Mouse (Mus musculus) R1 (cell line): ENCODE measurements around the gene BC107364.
"Not testable (repeated sequence)": the region's sequence is repeated elsewhere in the genome, so short reads cannot be mapped to it uniquely, and the experiment has no call there.

Experiments used
- DNase-seq: peaks from one replicate; pipeline ENCODE4 v3.0.0-alpha.2; 2018; ENCODE audit warnings: low read depth, low spot score

The BC107364 gene

DNA sequence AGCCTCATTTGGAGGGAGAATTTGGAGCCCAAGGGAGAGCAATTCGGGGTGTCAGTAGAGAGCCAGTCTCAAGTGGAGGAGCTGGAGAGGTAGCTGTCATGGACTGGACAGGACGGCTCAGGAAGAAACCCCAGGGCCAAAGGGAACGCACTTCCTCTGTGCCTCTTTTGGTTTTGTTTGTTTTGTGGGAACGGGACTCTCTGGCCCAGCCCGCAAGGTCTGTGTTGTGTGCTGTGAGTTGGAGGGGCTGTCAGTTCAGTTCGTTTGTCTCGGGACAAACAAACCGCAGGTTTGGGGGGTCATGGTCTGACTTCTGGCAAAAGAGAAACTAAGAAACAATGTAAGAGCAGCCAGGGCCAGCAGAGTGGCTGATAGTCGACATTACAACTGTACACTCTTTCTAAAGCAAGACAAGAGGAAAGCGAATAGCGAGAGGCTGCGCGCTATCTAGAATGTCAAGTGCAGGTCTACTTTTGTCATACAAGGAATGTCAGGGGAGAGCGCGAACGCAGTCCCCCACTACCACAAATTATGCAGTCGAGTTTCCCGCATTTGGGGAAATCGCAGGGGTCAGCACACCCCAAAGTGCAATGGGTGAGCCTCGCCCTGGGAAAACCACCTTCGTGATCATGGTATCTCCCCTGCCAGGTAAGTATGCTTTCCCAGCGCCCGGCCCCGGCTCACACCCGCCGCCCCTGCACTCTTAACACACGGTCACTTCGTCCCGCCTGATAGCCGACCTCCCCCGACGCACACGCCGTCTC, 34.1 kb upstream of the BC107364 start:
- DNase-seq: not testable (repeated sequence)

DNA sequence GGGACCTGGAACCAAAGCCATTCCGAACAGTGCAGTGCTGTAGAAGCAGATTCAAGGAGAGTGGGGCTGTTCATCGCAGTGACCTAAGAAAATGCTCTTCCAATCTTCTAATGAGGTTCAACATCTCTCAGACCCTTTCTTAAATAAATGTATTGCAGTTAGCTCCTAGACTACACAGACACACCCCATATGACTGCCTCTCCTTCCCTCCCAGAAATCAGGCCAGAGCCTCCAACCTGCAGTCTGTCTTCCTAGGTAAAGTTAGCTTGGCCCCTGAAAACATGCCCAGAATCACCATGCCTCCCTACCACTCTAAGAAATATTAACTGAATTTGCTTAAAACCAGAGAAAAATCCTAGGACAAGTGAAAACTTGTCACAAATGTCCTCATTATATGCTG, 33.3 kb upstream of the BC107364 start:
- no peak for DNase-seq

DNA sequence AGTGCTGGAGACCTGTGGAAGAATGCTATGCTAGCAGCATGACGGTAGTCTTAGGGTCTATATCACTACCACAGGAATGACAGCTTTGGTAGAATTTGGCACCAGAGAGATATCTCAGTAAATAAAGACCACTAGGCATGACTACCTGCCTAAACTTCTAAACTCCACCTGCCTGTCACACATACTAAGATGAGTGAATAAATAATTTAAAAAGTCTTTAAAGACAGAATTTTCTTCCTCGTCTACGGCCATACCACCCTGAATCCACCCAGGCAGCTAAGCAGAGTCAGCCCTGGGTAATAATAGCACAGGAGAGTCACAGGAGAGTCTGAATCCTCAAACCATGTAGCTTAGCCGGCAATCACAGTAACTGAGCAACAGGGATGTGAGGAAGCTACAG, 32.8 kb upstream of the BC107364 start:
- no peak for DNase-seq

DNA sequence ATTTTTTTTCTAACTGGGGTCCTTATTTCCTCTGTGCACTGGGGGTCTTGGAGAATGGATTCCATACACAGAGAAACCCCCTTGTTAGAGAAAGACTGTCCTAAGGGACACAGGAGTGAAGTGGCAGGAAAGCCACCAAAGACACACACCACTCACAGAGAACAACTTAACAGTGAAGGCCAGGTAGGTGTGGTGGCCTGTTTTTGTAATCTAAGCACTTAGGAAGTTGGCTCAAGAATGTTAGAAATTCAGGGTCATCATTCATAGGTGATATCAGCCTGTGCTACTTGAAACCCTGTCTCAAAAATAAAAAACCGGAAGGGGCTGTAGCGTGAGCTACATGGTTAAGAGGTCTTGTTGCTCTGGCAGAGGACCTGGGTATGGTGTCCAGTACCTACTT, 31.8 kb upstream of the BC107364 start:
- DNase-seq: no peak

DNA sequence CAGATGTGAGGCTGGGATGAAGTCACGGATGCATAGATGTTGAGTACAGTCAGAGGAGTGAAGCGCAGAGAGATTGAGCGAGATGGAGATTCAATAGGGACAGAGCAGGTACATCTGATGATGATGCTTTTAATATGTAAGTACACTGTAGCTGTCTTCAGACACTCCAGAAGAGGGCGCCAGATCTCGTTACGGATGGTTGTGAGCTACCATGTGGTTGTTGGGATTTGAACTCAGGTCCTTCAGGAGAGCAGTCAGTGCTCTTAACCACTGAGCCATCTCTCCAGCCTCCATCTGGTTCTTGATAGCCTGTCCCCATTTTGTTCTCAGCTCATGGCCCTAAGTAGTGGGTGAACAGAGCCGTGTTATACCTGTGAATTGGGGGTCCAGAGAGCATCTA, 30.9 kb upstream of the BC107364 start:
- peak; percentile 55 for DNase-seq

DNA sequence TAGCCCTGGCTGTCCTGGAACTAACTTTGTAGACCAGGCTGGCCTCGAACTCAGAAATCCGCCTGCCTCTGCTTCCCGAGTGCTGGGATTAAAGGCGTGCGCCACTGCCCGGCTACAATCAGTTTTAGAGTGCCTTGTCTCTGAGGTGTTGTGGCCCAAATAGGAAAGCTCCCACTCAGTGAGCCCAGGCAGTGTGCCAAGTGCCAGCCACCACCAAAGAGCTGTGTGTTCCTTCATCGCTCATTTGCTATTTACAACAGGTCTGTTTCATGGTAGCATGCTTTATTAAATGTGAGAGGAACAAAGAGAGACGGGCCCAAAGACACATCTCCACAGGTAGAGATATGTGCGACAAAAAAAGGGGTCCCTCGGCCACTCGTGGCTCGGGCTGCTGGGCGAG, 30.3 kb upstream of the BC107364 start:
- DNase-seq: no peak

DNA sequence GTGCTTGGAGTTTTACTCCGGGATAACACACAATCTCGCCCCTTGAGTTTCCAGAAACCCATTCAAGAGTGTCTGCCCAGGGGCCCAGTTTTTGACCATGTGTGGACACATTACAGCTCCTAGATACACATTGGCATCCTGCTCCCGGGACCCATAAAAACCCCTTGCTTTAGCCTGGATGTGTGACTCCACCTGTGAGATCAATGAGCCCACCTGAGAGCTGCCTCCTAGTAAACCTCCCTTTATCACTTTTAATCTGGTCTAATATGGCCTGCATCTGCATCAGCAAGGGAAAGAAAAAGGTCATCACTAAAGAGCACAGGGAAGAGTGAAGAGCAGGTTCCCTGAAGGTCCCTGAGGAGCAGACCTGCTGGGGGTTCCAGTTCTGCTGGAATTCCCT, 29.8 kb upstream of the BC107364 start:
- DNase-seq: no peak

DNA sequence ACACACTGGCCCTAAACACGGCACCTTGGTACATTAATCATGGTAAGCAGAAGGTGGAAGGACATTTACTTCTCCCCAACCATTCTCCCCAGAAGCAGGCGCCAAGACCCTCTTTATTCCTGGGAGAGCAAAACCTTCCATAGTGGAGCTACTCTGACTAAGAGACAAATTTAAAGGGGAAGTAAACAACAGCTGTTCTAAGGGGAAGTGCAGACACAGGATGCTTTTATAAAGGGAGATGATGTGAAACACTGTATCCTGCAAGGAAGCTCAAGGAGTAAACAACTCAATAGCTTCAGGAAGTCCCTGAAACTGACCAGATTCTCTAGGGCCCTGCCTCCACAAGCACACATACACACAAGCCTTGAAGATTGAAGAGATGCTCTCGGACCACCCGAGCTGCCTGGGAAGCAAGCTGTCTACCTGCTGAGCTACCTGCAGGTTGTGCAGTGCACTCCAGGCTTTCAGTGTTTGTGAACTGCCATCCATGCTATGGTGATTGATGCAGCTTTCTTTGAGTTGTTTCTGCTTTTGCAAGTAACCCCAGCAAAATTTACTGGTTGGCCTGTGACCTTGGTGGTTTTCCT, 28.7 kb upstream of the BC107364 start:
- DNase-seq: no peak

DNA sequence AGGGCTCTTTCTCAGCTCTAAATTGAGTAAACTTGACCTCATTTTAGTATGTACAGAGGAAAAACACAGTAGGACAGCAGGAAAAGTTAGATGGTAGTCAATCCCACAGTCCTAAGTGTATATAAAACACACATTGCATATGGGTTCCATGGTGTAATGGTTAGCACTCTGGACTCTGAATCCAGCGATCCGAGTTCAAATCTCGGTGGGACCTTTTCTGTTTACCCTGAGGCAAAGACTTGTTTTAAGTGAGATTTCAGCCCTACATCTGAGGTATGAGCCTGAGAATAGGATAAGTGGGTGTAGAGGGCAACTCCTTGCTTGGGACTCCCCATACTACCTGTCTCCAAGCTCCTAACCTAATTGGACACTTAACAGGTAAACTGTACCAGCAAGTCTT, 27.1 kb upstream of the BC107364 start:
- peak; percentile 94 for DNase-seq

DNA sequence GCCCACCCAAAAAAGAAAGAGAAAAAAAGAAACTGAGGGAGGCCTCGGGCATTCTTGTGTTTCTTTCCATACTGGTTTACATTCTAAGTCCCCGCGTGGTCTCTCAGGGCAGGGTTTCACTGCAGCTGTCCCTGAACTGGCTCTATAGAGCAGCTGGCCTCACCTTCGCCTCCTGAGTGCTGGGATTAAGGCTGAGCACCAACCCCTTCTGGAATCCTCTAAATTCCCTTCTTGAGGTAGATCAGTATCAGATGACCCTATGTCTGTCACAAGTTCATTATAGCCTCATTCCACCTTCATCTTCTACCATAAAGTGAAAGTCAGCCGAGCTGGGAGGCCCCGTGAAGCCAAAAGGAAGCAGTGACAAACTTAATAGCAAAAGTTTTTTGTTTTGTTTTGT, 25.5 kb upstream of the BC107364 start:
- DNase-seq: no peak

DNA sequence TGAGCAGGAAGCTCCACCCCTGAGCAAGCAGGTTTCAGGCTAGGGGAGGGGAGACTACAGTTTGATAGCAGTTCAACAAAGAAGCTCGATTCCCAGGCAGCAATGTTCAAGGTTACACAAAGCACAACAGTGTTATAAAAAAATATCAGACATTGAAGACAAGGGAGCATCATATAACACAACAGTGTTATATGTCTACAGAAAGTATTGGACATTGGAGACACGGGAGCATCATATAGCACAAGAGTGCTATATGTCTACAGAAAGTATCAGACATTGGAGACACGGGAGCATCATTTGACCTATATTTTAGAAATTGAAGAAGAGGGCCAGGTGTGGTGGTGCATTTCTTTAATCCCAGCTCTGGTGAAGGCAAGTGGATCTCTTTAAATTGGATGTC, 25.0 kb upstream of the BC107364 start:
- DNase-seq: no peak

DNA sequence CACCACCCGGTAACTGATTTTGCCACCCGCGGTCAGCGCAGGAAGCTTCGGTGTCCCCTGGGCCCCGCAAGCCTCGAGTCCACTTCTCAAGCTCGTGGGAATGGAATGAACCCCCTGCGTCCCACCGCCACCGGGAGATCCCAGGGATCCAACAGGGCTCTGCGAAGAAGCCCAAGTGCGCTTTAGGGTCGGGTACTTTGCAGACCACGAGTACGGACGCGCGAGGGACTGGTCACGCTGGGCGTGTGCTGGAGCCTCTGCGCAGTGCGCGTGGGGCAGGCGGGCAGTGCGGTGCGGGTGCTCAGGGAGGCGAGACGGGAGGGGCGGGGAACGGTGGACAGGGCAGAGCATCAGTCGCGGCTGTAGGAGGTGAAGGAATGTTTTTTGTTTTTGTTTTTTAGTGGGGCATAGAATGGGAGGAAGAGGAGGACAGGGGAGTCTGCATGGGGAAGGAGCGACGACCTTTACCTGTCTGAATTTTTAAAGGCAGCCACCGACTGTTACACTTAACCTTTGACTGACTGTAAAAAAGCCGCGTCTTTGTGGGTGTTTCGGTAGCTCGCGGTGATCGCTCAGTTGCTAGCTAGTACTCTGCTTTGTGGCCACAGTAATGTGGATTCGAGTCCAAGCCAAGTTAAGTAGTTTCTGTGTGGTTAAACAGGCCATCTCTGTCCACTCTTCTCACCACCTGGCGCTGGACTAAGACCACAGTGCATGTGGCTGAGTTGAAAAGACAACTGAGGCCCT, 23.0 kb upstream of the BC107364 start:
- no peak for DNase-seq

DNA sequence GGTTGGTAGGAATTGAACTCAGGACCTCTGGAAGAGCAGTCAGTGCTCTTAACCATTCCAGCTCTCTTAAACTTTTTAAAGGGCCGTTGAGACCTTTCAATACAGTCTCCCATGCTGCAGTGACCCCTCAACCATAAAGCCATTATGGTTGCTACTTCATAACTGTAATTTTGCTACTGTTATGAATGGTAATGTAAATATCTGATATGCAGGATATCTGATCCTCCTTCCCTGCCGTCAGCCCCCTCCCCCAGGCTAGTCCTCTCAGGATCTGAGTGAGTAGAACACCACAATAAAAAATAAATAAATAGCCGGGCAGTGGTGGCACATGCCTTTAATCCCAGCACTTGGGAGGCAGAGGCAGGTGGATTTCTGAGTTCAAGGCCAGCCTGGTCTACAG, 21.4 kb upstream of the BC107364 start:
- DNase-seq: not testable (repeated sequence)

DNA sequence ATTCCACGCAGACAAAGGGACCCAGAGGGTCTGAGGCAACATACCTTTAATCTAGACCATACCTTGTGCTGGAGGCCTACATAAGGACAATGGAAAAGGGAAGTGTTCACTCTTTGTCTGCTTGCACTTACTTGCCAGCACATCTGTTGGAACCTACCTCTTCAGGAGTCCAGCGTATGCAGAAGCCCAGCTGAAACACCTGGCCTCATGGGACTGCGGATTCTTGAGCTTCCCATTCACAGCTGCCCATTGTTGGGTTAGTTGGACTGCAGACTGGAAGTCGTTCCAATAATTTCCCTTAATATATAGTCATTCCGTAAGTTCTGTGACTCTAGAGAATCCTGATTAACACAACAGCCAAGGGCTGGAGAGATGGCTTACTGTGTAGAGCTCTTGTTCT, 20.0 kb upstream of the BC107364 start:
- DNase-seq: no peak

DNA sequence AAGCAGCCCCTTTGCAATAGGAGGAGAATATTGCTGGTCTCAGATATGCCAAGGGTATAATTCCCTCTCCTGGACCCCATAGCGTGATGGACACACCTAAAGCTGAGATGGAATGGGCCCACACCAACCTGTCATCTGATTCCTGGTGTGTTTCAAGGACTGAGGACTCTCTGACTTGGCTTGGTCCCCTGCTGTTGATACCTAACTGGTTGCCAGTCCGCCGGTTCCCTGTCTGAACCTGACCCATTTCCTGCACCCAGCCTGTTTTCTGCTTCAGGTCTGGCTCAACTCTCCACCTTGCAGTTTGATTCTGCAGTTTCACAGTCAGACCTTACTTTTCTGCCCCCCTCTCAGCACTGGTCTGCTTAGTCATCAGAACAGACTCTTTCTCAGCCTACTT, 17.5 kb upstream of the BC107364 start:
- no peak for DNase-seq

DNA sequence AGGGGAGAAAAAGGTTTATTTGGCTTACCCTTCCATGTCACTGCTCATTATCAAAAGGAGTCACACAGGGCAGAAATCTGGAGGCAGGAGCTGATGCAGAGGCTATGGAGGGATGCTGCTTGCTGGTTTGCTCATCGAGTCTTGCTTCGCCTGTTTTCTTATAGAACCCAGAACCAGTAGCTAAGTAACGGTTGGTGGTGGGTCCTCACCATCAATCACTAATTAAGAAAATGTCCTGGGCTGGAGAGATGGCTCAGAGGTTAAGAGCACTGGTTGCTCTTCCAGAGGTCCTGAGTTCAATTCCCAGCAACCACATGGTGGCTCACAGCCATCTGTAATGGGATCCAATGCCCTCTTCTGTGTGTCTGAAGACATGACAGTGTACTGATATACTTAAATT, 16.2 kb upstream of the BC107364 start:
- DNase-seq: not testable (repeated sequence)

DNA sequence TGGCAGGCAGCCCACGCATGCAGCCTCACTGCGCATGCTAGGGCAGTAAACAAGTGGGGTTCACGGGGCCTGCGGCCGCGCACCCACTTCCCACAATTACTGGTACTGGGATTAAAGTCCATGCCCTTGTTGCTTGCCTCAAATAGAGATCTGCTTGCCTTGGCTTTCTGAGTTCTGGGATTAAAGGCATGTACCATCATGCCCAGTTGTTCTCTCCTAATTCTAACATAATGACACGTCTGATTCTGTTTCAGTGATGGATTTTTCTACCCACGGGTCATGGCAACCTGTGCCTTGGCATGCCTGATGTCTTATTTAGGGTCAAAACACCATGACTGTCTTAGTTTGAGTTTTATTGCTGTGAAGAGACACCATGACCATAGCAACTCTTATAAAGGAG, 15.5 kb upstream of the BC107364 start:
- no peak for DNase-seq

DNA sequence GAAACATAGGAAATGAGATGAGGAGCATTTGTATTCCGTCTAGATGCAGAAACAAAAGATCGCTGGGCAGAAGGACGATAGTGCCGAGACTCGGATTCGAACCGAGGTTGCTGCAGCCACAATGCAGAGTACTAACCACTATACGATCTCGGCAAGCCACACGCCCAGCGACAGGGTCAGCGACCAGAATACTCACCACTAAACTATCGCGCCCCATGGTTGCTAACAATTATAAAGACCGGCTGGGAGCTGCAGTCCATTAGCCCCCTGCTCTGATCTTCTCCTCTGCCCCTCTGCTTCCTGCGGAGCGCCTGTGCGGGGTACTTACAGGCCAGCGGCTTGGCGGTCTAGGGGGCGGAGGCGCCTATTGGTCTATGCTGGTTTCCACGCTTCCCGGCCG, 11.8 kb upstream of the BC107364 start:
- DNase-seq: peak; percentile 79

DNA sequence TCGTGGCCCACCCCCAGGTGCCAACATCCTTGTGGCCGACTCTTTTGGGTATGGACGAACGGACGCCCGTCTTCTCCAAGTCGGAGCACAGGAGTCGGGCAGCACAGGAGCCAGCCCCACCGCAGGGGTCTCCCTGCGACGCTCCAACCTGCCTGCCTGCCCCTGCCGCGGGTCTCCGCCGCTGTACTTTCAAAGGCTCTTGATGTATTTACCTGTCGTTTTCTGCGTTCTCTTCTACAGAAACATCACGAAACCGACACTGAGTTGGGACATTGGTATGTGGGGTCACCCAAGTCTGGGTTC, 8.4 kb upstream of the BC107364 start:
- not testable (repeated sequence) for DNase-seq

DNA sequence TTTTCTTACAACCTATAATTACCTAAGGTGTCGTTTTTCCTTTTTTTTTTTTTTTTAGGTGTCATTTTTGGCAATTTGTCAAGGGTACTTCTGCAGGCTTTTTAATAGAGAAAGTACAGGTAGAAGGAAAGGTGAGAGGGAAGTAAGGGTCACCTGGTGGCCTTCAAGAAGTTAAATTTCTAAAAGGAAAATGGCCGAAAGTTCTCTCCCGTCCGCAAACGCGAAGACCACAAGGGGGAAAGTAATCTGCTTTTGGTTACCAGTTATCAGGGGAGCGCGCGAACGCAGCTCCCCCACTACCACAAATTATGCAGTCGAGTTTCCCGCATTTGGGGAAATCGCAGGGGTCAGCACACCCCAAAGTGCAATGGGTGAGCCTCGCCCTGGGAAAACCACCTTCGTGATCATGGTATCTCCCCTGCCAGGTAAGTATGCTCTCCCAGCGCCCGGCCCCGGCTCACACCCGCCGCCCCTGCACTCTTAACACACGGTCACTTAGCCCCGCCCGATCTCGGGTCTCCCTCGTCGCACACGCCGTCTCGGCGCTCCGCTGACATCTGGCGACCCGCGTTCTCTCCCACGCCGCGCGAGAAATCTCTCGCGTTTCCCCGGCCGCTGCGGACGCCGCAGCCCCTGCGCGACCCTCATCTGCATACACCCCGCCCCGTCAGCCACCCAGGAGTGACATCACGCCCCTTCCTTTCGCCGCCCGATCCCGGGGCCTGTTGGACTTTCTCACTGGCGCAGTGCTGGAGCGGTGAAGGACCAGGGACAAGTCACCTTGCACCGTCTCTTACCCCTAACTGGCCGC, 7.9 kb upstream of the BC107364 start:
- DNase-seq: not testable (repeated sequence)

DNA sequence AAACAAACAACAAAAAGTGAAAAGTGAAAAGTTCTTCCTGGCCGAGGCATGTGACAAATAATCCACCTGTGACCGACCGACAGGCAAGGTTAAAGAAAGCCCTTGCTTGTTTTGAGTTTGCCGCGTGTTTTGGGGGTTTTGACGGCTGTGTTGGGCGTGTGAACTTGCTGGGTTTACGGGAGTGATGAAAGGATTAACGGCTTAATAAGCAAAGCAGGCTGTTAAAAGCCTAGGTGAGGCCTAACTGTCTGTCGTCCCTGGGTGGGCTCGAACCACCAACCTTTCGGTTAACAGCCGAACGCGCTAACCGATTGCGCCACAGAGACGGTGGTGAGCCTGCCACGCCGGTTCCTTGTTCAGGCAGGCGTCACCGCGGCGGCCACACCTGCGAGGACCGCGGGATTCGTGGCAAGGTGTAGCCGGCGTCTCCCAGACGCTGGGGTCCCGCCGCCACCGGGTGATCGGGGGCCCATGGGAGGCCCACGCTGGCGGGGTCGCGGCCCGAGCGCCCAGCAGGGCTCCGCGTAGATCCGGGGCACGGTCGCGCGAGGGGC, 6.9 kb upstream of the BC107364 start:
- DNase-seq: not testable (repeated sequence)

DNA sequence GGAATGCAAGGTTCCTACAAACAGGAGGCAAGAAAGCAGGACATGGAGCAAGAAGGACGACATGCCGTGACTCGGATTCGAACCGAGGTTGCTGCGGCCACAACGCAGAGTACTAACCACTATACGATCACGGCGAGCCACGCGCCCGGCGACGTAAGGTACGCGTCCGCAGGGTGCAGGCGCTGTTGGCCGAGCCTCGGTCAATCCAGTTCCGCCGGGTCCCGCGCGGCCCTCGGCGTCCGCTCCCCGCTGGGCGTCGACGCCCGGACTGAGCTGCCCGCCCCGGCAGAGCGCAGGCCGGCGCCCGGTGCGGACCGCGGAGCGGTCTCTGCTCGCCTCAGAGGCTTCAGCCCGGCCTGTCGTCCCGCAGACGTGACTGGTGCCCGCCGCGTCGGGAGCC, 5.9 kb upstream of the BC107364 start:
- DNase-seq: not testable (repeated sequence)
